Mouse (Mus musculus): ENCODE measurements around the gene Aven.
"Not testable (repeated sequence)": the region's sequence is repeated elsewhere in the genome, so short reads cannot be mapped to it uniquely, and the experiment has no call there.

The Aven gene

DNA sequence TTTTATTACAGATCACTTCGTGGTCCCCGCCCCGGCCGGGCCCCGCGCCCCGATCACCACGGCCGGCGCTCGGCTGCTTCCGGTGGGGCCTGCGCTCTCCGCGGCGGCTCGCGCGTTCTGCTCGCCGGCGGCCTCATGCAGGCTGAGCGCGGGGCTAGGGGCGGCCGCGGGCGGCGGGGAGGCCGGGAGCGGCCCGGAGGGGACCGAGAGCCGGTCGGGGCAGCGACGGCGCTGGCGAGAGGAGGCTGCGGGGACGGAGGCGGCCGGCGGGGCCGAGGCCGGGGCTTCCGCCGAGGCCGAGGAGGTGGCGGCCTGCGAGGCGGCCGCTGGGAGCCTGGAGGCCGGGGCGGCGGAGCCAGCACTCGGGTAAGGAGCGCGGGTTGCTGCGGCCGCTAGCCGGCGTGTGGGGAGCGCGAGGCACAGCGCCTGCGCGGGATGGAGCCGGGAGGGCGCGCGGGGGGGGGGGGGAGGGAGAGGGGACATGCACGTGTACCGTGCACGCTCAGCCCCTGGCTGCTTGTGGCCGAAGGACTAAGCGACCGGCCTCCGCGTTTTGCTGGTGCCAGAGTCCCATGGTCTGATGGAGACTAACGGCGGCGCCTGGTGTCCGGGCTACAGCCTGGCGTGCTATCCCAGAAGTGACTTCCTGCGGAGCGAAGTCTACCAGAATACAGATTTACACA lies at the start of gene Aven:
TSS of gene Aven (plus strand) at position 109 of the 683 bp plus-strand sequence.
- in situ Hi-C loops (cut with MboI; ENCODE audit: unreplicated experiment in 2 of 2): no loop called here

GRCm38 (mm10) chr2:112443491-112443890 lies 49.3 kb upstream of the Aven start:
- in situ Hi-C loops (cut with MboI; ENCODE audit: unreplicated experiment in 2 of 2): no loop called here

GRCm38 (mm10) chr2:112445511-112445910 lies 47.3 kb upstream of the Aven start:
- in situ Hi-C loops (cut with MboI; ENCODE audit: unreplicated experiment in 2 of 2): no loop called here

DNA sequence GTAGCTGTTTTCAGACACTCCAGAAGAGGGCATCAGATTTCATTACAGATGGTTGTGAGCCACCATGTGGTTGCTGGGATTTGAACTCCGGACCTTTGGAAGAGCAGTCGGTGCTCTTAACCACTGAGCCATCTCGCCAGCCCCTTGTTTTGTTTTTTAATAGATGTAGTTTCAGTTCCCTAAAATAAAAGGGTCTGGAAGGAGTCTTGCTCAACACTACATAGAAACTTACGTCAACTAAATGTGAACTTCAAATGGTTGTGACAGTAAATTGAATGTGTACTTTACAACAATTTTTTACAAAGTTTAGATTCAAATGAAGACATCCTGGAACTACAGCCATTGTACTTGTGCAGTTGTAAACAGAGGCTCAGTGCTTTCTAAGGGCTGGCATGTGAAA lies 44.7 kb upstream of the Aven start:
- in situ Hi-C loops (cut with MboI; ENCODE audit: unreplicated experiment in 2 of 2): not testable (repeated sequence)

DNA sequence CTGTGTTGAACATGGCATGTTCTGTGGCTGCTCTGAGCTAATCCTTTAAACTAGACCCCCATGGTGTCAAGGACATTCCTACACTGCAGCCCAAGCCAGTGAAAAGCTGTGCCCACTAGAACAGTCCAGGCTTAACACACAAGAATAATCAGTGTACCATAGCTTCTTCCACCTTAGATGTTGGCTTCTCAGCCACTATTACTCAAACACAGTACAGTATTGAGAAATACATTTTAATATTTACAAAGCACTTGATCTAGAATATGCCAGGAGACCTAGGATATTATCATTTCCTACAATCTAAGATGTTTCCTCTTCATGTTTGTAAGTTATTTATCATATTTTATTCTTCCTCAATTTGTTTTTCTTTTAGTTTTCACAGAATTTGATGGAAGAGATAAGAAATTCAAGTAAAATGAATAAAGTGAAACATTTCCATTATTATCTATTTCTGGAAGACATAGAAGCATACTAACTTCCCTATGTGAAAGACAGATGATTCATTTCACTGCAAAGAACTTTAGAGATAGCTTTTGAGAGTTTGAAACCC lies 44.2 kb upstream of the Aven start:
- in situ Hi-C loops (cut with MboI; ENCODE audit: unreplicated experiment in 2 of 2): no loop called here

- in situ Hi-C loops (cut with MboI; ENCODE audit: unreplicated experiment in 2 of 2): loop anchor here (5.0 to 10.0 kb wide), 2 partner anchors 185 to 187 kb away; partner anchors contain the start of genes Nop10 (in 2 of the 2), Gm21985 (in 1 of the 2) and Slc12a6 (in 1 of the 2)
These were observed 43.0 kb upstream of the Aven start for GRCm38 (mm10) chr2:112449597-112450296.

GRCm38 (mm10) chr2:112452513-112452912 lies 40.3 kb upstream of the Aven start:
- in situ Hi-C loops (cut with MboI; ENCODE audit: unreplicated experiment in 2 of 2): loop anchor here (5.0 to 10.0 kb wide), 2 partner anchors 188 to 190 kb away; partner anchors contain the start of genes Nop10 (in 2 of the 2), Gm21985 (in 1 of the 2) and Slc12a6 (in 1 of the 2)

GRCm38 (mm10) chr2:112454125-112454861 lies 38.5 kb upstream of the Aven start:
- in situ Hi-C loops (cut with MboI; ENCODE audit: unreplicated experiment in 2 of 2): loop anchor here (5.0 to 10.0 kb wide), 2 partner anchors 189 to 192 kb away; partner anchors contain the start of genes Nop10 (in 2 of the 2), Gm21985 (in 1 of the 2) and Slc12a6 (in 1 of the 2)

DNA sequence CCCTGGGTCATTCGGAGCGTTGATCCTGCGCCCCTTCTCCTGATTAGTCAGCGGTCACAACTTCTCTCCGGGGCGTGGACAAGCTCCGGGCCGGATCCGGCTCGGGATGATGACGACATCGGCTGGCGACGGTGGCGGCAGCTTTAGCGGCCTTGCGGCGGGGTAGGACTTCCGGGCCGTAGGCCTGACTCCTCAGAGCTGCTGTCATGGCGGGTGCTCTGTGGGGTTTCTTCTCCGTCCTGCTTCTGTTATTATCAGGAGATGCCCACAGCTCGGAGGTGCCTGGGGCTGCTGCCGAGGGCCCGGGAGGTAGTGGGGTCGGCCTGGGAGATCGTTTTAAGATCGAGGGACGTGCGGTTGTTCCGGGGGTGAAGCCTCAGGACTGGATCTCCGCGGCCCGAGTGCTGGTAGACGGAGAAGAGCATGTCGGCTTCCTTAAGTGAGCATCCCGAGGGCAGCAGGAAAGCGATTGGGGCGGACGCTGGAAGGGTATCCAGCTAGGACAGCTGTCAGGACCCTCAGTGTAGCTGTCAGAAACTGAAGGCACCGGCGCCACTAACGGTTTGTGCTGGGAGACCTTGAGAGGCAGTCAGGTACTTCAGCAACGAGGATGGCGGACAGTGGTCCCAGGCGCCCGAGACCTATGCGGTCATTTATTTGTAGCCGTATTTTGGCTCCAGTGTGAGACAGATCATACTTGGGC lies 37.8 kb upstream of the Aven start, which contains the start of gene Emc7:
TSS of gene Emc7 (plus strand) at position 136 of the 703 bp plus-strand sequence.
- in situ Hi-C loops (cut with MboI; ENCODE audit: unreplicated experiment in 2 of 2): loop anchor here (5.0 to 10.0 kb wide), 2 partner anchors 190 to 193 kb away; partner anchors contain the start of genes Nop10 (in 2 of the 2), Gm21985 (in 1 of the 2) and Slc12a6 (in 1 of the 2)

DNA sequence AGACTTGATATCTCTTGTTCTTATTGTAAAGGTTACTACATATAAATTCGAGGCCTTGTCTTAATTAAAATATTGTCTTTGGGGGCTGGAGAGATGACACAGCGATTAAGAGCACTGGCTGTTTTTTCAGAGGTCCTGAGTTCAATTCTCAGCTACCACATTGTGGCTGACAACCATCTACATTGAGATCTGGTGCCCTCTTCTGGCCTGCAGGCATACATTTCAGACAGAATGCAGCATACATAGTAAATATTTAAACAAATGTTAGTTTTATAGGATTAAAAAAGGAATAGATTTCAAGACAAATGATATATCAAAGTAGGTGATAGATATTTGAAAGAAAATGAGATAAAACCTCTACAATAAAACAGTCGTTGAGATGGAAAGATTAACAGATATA lies 32.2 kb upstream of the Aven start:
- in situ Hi-C loops (cut with MboI; ENCODE audit: unreplicated experiment in 2 of 2): no loop called here

GRCm38 (mm10) chr2:112469542-112469941 lies 23.2 kb upstream of the Aven start:
- in situ Hi-C loops (cut with MboI; ENCODE audit: unreplicated experiment in 2 of 2): no loop called here

GRCm38 (mm10) chr2:112470961-112471381 lies 21.8 kb upstream of the Aven start:
- in situ Hi-C loops (cut with MboI; ENCODE audit: unreplicated experiment in 2 of 2): no loop called here

- in situ Hi-C loops (cut with MboI; ENCODE audit: unreplicated experiment in 2 of 2): no loop called here
These were observed 20.7 kb upstream of the Aven start for GRCm38 (mm10) chr2:112472076-112472475.

DNA sequence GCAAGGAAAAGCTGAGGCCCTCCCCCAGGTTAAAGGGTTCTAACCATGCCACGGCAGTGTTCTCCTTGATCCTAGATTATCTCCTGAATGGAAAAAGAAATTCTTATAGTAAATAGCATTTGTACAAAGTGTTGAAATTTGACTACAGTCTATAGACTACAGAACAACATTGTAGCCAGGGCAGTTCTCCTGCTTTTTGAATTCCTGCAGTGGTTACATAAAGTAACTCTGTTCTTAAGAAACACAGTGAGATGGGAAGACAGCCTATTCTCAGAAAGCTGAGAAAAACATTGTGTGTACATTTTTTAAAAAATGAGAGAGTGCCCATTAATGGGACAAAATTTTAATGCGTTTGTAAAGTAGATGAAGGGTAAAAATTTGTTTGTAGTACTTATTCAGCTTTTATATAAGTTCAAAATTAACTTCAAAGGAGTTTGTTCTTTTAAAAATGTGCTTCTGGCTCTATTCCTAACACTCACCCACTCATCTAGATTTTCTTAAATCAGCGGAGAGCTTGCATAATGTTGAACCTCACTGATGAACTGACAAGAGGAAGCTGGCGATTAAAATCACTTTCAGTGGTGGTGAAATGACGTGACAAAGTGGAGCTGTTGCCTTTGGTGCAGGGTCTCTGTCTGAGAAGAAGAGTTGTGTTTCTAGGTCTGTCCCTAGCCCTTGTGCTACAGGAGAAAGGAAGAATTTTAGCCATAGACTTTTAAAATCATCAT lies 17.6 kb upstream of the Aven start:
- in situ Hi-C loops (cut with MboI; ENCODE audit: unreplicated experiment in 2 of 2): loop anchor here (5.0 kb wide), 3 partner anchors 98 to 273 kb away; partner anchors contain the start of genes Katnbl1 (in 1 of the 2) and Nop10 (in 1 of the 2)

GRCm38 (mm10) chr2:112476554-112476953 lies 16.2 kb upstream of the Aven start:
- in situ Hi-C loops (cut with MboI; ENCODE audit: unreplicated experiment in 2 of 2): loop anchor here (5.0 kb wide), 3 partner anchors 99 to 274 kb away; partner anchors contain the start of genes Katnbl1 (in 1 of the 2) and Nop10 (in 1 of the 2)

- in situ Hi-C loops (cut with MboI; ENCODE audit: unreplicated experiment in 2 of 2): loop anchor here (5.0 to 10.0 kb wide), 3 partner anchors 103 to 286 kb away; partner anchors contain the start of genes Gm21985 (in 1 of the 2), Katnbl1 (in 1 of the 2), Nop10 (in 1 of the 2) and Slc12a6 (in 1 of the 2)
These were observed 12.1 kb upstream of the Aven start, which contains the start of gene Chrm5 for GRCm38 (mm10) chr2:112480669-112481068. Chrm5 (minus strand) TSS chr2:112480769.

DNA sequence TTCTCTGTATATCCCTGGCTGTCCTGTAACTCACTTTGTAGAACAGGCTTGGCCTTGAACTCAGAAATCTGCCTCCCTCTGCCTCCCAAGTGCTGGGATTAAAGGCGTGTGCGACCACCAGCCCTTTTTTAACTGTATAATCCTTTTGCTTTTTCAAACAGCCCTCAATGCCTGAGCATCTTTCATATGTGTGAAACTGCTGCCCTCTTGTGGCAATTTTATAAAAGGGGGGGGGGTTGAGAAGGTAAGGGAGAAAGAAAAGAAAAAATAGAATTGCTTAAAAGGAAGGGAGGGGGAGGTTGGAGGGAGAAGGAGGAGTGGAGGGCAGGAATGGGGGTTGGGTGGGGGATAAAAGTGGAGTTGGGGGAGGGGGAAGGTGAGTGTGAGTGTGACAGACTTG lies 11.2 kb upstream of the Aven start:
- in situ Hi-C loops (cut with MboI; ENCODE audit: unreplicated experiment in 2 of 2): loop anchor here (5.0 to 10.0 kb wide), 3 partner anchors 104 to 287 kb away; partner anchors contain the start of genes Gm21985 (in 1 of the 2), Katnbl1 (in 1 of the 2), Nop10 (in 1 of the 2) and Slc12a6 (in 1 of the 2)
